Mouse (Mus musculus) neural tube, embryonic 13.5 days (tissue): ENCODE results near the gene Tbca. TPM values are rescaled to one million over a fixed set of nuclear protein-coding genes. Genes with fewer than 3 reads are reported as not detected.

ENCODE experiments used
- ATAC-seq: fragments of 200-750 bp; cut with Nextera tagmentation; 2 replicates; pipeline ENCODE4 v1.8.0; 2017; ENCODE audit warnings: low read depth, mild to moderate bottlenecking, moderate TSS enrichment, moderate library complexity
- H3K27ac ChIP-seq: fragments of 300-500 bp; sonication (generic); replicated peaks from 2 replicates; pipeline ENCODE4 v1.5.1; 2015; ENCODE audit warnings: moderate library complexity, mild to moderate bottlenecking, inconsistent platforms
- H3K27me3 ChIP-seq: fragments of 300-500 bp; sonication (generic); 2 replicates; pipeline ENCODE4 v1.6.1; 2015; ENCODE audit warnings: mild to moderate bottlenecking, inconsistent platforms
- H3K36me3 ChIP-seq: fragments of 300-500 bp; sonication (generic); 2 replicates; pipeline ENCODE4 v1.6.1; 2015; ENCODE audit warnings: mild to moderate bottlenecking, inconsistent platforms
- H3K4me1 ChIP-seq: fragments of 300-500 bp; sonication (generic); replicated peaks from 2 replicates; pipeline ENCODE4 v1.6.1; 2015; ENCODE audit warnings: inconsistent platforms
- H3K4me2 ChIP-seq: fragments of 300-500 bp; sonication (generic); 2 replicates; pipeline ENCODE4 v1.6.1; 2015; ENCODE audit warnings: inconsistent platforms, mild to moderate bottlenecking, moderate library complexity
- H3K4me3 ChIP-seq: fragments of 300-500 bp; sonication (generic); 2 replicates; pipeline ENCODE4 v1.5.1; 2015; ENCODE audit warnings: mild to moderate bottlenecking, inconsistent platforms
- H3K9ac ChIP-seq: fragments of 300-500 bp; sonication (generic); 2 replicates; pipeline ENCODE4 v1.6.1; 2015; ENCODE audit warnings: moderate library complexity, mild to moderate bottlenecking, inconsistent platforms
- H3K9me3 ChIP-seq: fragments of 300-500 bp; sonication (generic); 2 replicates; pipeline ENCODE4 v1.6.1; 2016; ENCODE audit warnings: inconsistent platforms
- WGBS: fragments of 180-500 bp; shearing (Covaris S2); methylation state at CpG from one replicate; pipeline ENCODE4 v1.1.7; 2015; 5-methylcytosine and 5-hydroxymethylcytosine counted together
- polyA plus RNA-seq: library from polyadenylated mRNA; unstranded; fragments of >200 nt; fragmentation: Nextera tagmentation; extraction: Ambion mirVana; gene quantifications from 2 replicates; pipeline ENCODE4 v1.2.1, GENCODE M21; 2015

Tbca gene
- polyA plus RNA-seq, 1 experiment from 2014 or later: 307 TPM

- Histone ChIP-seq H3K36me3 (no peaks in the 10 kb centered on the region), H3K27me3 (peaks cover 96% of the 10 kb centered on the region), H3K4me3 (peak overlapping the region; percentile 36), H3K9me3 (no peaks in the 10 kb centered on the region), H3K9ac (peak overlapping the region; percentile 59; the same call in 1 of the 2 replicates), H3K4me1 (peaks cover 23% of the 10 kb centered on the region), H3K27ac (peak overlapping the region; percentile 25), H3K4me2 (peak overlapping the region; percentile 61)
- ATAC-seq: no peak
- 1% methylated on average over 35 of the region's 36 CpGs for WGBS
Measured at GRCm38 (mm10) chr13:94883966-94884960, 95.6 kb downstream of the Tbca start.

- 1% methylated on average over 79 of the region's 81 CpGs for WGBS
- H3K4me2 ChIP-seq: peak overlapping the region; percentile 46
- H3K27me3 ChIP-seq: peaks cover 97% of the 10 kb centered on the region
- H3K4me3 ChIP-seq: peak overlapping the region; percentile 19
- H3K9me3 ChIP-seq: no peaks in the 10 kb centered on the region
- ATAC-seq: 0 out of 2 replicates have a peak, but pooled peaks have one; percentile 15
- no peaks in the 10 kb centered on the region for H3K36me3 ChIP-seq
- peak overlapping the region; percentile 68 for H3K27ac ChIP-seq
- H3K9ac ChIP-seq: peak overlapping the region; percentile 62
- H3K4me1 ChIP-seq: peaks cover 23% of the 10 kb centered on the region
Measured at GRCm38 (mm10) chr13:94885291-94886235, 96.9 kb downstream of the Tbca start.

Other genes with a start within 250 kb of the Tbca start
- gene Otp, start 86.7 kb downstream of the Tbca start, polyA plus RNA-seq: 9.5 and 10.7 TPM in 2 replicates
- gene Wdr41, start 187.4 kb downstream of the Tbca start, polyA plus RNA-seq: 27.1 and 27.7 TPM in 2 replicates